Mouse (Mus musculus) kidney, adult 2 months (tissue): ENCODE results near the gene Ndufs8. TPM values are rescaled to one million over a fixed set of nuclear protein-coding genes. Genes with fewer than 3 reads are reported as not detected.
"Not testable (repeated sequence)": the region's sequence is repeated elsewhere in the genome, so short reads cannot be mapped to it uniquely, and the experiment has no call there.

Experiments
- DNase-seq: peaks from one replicate; pipeline ENCODE4 v3.0.0; 2021
- H3K27ac ChIP-seq: fragments of 200-500 bp; 2 replicates; pipeline ENCODE4 v1.5.1; 2012; ENCODE audit warnings: low read depth, low read length, control low read depth, inconsistent platforms; ENCODE audit not compliant: insufficient read depth
- H3K27me3 ChIP-seq: fragments of 200-500 bp; replicated peaks from 2 replicates; pipeline ENCODE4 v1.6.1; 2012; ENCODE audit warnings: mild to moderate bottlenecking, moderate library complexity, low read length, inconsistent platforms; ENCODE audit not compliant: control insufficient read depth, insufficient read depth
- H3K36me3 ChIP-seq: fragments of 200-500 bp; 2 replicates; pipeline ENCODE4 v1.6.1; 2012; ENCODE audit warnings: mild to moderate bottlenecking, moderate library complexity, low read length, inconsistent platforms; ENCODE audit not compliant: control insufficient read depth, insufficient read depth
- H3K4me1 ChIP-seq: fragments of 200-500 bp; 2 replicates; pipeline ENCODE4 v1.6.1; 2011; ENCODE audit warnings: low read length; ENCODE audit not compliant: control insufficient read depth, insufficient read depth
- H3K4me3 ChIP-seq: fragments of 200-500 bp; 2 replicates; pipeline ENCODE4 v1.5.1; 2011; ENCODE audit warnings: mild to moderate bottlenecking, low read depth, low read length, control low read depth; ENCODE audit not compliant: insufficient read depth
- CTCF ChIP-seq: fragments of 200-500 bp; conservative IDR thresholded peaks from 2 replicates; pipeline ENCODE4 v1.5.1; 2011; ENCODE audit warnings: low read depth, mild to moderate bottlenecking, control low read depth, low read length, moderate library complexity, mixed read lengths; ENCODE audit not compliant: insufficient read depth, insufficient read length
- POLR2A ChIP-seq: fragments of 200-500 bp; IDR thresholded peaks from one replicate; pipeline ENCODE4 v1.6.1; 2011; ENCODE audit warnings: low read depth, low read length, control low read depth
- WGBS: fragments of 180-500 bp; shearing (Covaris S2); methylation state at CpG from one replicate; pipeline ENCODE4 v1.1.7; 2018; 5-methylcytosine and 5-hydroxymethylcytosine counted together
- polyA plus RNA-seq: library from polyadenylated mRNA; depleted of rRNA; stranded (reverse); fragments of >200 nt; gene quantifications from 2 replicates; pipeline ENCODE4 v1.2.3, GENCODE M21; 2012; rRNA removed

The Ndufs8 gene
- polyA plus RNA-seq = 678 and 742 TPM in 2 replicates

GRCm38 (mm10) chr19:3912337-3913204, at the start of gene Ndufs8:
Gene Ndufs8, minus strand, starts transcription at chr19:3912774.
- peak; percentile 99 for DNase-seq
- under 1% methylated on average over 43 of the region's 43 CpGs for WGBS
- Histone ChIP-seq H3K27me3 (no peaks in the 10 kb centered on the region), H3K4me1 (peaks cover 12% of the 10 kb centered on the region), H3K4me3 (peak within 1 kb of the TSS; percentile 86), H3K36me3 (no peaks in the 10 kb centered on the region; the same call in 1 of the 2 replicates), H3K27ac (peak within 1 kb of the TSS; percentile 98)
- TF ChIP-seq CTCF (0 out of 2 replicates have a peak, but pooled peaks have one; percentile 9), POLR2A (peak; percentile 87)

GRCm38 (mm10) chr19:3961805-3962204, 49.2 kb upstream of the Ndufs8 start:
- DNase-seq = not testable (repeated sequence)

GRCm38 (mm10) chr19:3960211-3960610, 47.6 kb upstream of the Ndufs8 start:
- no peak overlapping the region for H3K27ac ChIP-seq
- H3K27me3 ChIP-seq = no peaks in the 10 kb centered on the region
- no peaks in the 10 kb centered on the region for H3K36me3 ChIP-seq
- TF ChIP-seq POLR2A (no peak), CTCF (no peak)
- H3K4me3 ChIP-seq = no peak overlapping the region
- H3K4me1 ChIP-seq = peaks cover 10% of the 10 kb centered on the region
- WGBS = 66% methylated on average over 5 of the region's 5 CpGs
- no peak for DNase-seq

More at GRCm38 (mm10) chr19:3961805-3962204, 49.2 kb upstream of the Ndufs8 start:
- not testable (repeated sequence) for H3K27me3 ChIP-seq, H3K4me1 ChIP-seq, H3K4me3 ChIP-seq, H3K36me3 ChIP-seq, H3K27ac ChIP-seq
- WGBS = 95% methylated on average over 6 of the region's 6 CpGs

- H3K4me3 ChIP-seq = no peak overlapping the region
- no peaks in the 10 kb centered on the region for H3K27me3 ChIP-seq
- H3K4me1 ChIP-seq = peaks cover 10% of the 10 kb centered on the region
- peak; percentile 91 for DNase-seq
- H3K27ac ChIP-seq = peak overlapping the region; percentile 14; the same call in 1 of the 2 replicates
- no peaks in the 10 kb centered on the region for H3K36me3 ChIP-seq
- TF ChIP-seq CTCF = no peak
- no peak for TF ChIP-seq POLR2A
These were observed 46.5 kb upstream of the Ndufs8 start for GRCm38 (mm10) chr19:3959030-3959429.

- no peak within 1 kb of the TSS for H3K4me3 ChIP-seq
- peak; percentile 68 for DNase-seq
- no peaks in the 10 kb centered on the region for H3K27me3 ChIP-seq
- peak within 1 kb of the TSS; percentile 51; the same call in 1 of the 2 replicates for H3K27ac ChIP-seq
- WGBS = 46% methylated on average over 4 of the region's 4 CpGs
- peaks cover 10% of the 10 kb centered on the region for H3K4me1 ChIP-seq
- TF ChIP-seq POLR2A = no peak
- TF ChIP-seq CTCF = no peak
- no peaks in the 10 kb centered on the region for H3K36me3 ChIP-seq
These were observed 45.9 kb upstream of the Ndufs8 start, which contains the start of gene Aldh3b3 for GRCm38 (mm10) chr19:3958470-3958869. Gene Aldh3b3, plus strand, starts transcription at chr19:3958645.

GRCm38 (mm10) chr19:3957296-3958036, 44.9 kb upstream of the Ndufs8 start:
- not testable (repeated sequence) for H3K4me1 ChIP-seq, H3K27me3 ChIP-seq, H3K36me3 ChIP-seq, H3K4me3 ChIP-seq
- H3K27ac ChIP-seq = peak overlapping the region; percentile 51; the same call in 1 of the 2 replicates
- DNase-seq = peak; percentile 78
- 54% methylated on average over 5 of the region's 5 CpGs for WGBS

GRCm38 (mm10) chr19:3955804-3956203, 43.2 kb upstream of the Ndufs8 start:
- TF ChIP-seq CTCF = no peak
- TF ChIP-seq POLR2A = no peak
- peaks cover 10% of the 10 kb centered on the region for H3K4me1 ChIP-seq
- peak overlapping the region; percentile 39 for H3K27ac ChIP-seq
- peak; percentile 47 for DNase-seq
- H3K27me3 ChIP-seq = no peaks in the 10 kb centered on the region
- H3K4me3 ChIP-seq = no peak overlapping the region
- H3K36me3 ChIP-seq = no peaks in the 10 kb centered on the region
- WGBS = 57% methylated on average over 4 of the region's 4 CpGs
